Mouse (Mus musculus) cortical plate, adult 2 months (tissue): ENCODE results near the gene Gigyf1. TPM values are rescaled to one million over a fixed set of nuclear protein-coding genes. Genes with fewer than 3 reads are reported as not detected.

ENCODE experiments used
- H3K27ac ChIP-seq: fragments of 200-500 bp; 2 replicates; pipeline ENCODE4 v1.5.1; 2012; ENCODE audit warnings: low read length, control low read depth, inconsistent platforms; ENCODE audit not compliant: insufficient read depth
- H3K4me1 ChIP-seq: fragments of 200-500 bp; 2 replicates; pipeline ENCODE4 v1.6.1; 2011; ENCODE audit warnings: low read length; ENCODE audit not compliant: control insufficient read depth, insufficient read depth
- H3K4me3 ChIP-seq: fragments of 200-500 bp; 2 replicates; pipeline ENCODE4 v1.5.1; 2011; ENCODE audit warnings: mild to moderate bottlenecking, low read length, control low read depth; ENCODE audit not compliant: insufficient read depth
- CTCF ChIP-seq: fragments of 200-500 bp; IDR thresholded peaks from 2 replicates; pipeline ENCODE4 v1.5.1; 2011; ENCODE audit warnings: mild to moderate bottlenecking, control low read depth, low read length; ENCODE audit not compliant: insufficient read depth; ENCODE audit errors: extremely low read depth
- POLR2A ChIP-seq: fragments of 200-500 bp; IDR thresholded peaks from 2 replicates; pipeline ENCODE4 v1.6.1; 2011; ENCODE audit warnings: mild to moderate bottlenecking, low read length, control low read depth; ENCODE audit not compliant: insufficient read depth; ENCODE audit errors: extremely low read depth
- polyA plus RNA-seq: library from polyadenylated mRNA; depleted of rRNA; stranded (reverse); fragments of >200 nt; gene quantifications from 2 replicates; pipeline ENCODE4 v1.2.3, GENCODE M21; 2012

Gene Gigyf1
- polyA plus RNA-seq, 1 experiment = 41.0 TPM

GRCm38 (mm10) chr5:137532131-137532807 lies 13.9 kb downstream of the Gigyf1 start:
- H3K4me1 ChIP-seq = peaks cover 2% of the 10 kb centered on the region; the same call in 1 of the 2 replicates
- peak overlapping the region; percentile 91 for H3K27ac ChIP-seq
- TF ChIP-seq CTCF (no peak), POLR2A (no peak)
- peak overlapping the region; percentile 93 for H3K4me3 ChIP-seq

GRCm38 (mm10) chr5:137532808-137533116 lies 14.4 kb downstream of the Gigyf1 start:
- Histone ChIP-seq H3K4me3 (peak overlapping the region; percentile 93), H3K4me1 (peaks cover 2% of the 10 kb centered on the region; the same call in 1 of the 2 replicates), H3K27ac (peak overlapping the region; percentile 98)
- TF ChIP-seq CTCF = no peak

GRCm38 (mm10) chr5:137533117-137533827 lies 14.9 kb downstream of the Gigyf1 start, which contains the start of the genes Epo and Gnb2:
TSS of gene Epo (minus strand) at chr5:137533242.
TSS of gene Gnb2 (minus strand) at chr5:137533510.
- Histone ChIP-seq H3K4me3 (peak within 1 kb of the TSS; percentile 93), H3K27ac (peak within 1 kb of the TSS; percentile 98), H3K4me1 (peaks cover 2% of the 10 kb centered on the region; the same call in 1 of the 2 replicates)
- TF ChIP-seq POLR2A (peak; percentile 81), CTCF (no peak)

GRCm38 (mm10) chr5:137534762-137535161 lies 16.4 kb downstream of the Gigyf1 start:
- H3K27ac ChIP-seq = no peak overlapping the region
- no peak for TF ChIP-seq POLR2A
- no peak for TF ChIP-seq CTCF
- peaks cover 2% of the 10 kb centered on the region; the same call in 1 of the 2 replicates for H3K4me1 ChIP-seq
- H3K4me3 ChIP-seq = no peak overlapping the region

GRCm38 (mm10) chr5:137535318-137535717 lies 17.0 kb downstream of the Gigyf1 start:
- H3K4me3 ChIP-seq = no peak overlapping the region
- no peak overlapping the region for H3K27ac ChIP-seq
- H3K4me1 ChIP-seq = no peaks in the 10 kb centered on the region; the same call in 1 of the 2 replicates
- TF ChIP-seq CTCF = no peak
- TF ChIP-seq POLR2A = no peak

GRCm38 (mm10) chr5:137537461-137537860 lies 19.1 kb downstream of the Gigyf1 start:
- Histone ChIP-seq H3K27ac (no peak overlapping the region), H3K4me1 (no peaks in the 10 kb centered on the region; the same call in 1 of the 2 replicates), H3K4me3 (no peak overlapping the region)
- TF ChIP-seq CTCF (no peak), POLR2A (no peak)

GRCm38 (mm10) chr5:137539291-137539801 lies 21.0 kb downstream of the Gigyf1 start:
- Histone ChIP-seq H3K27ac (no peak overlapping the region), H3K4me1 (no peaks in the 10 kb centered on the region; the same call in 1 of the 2 replicates), H3K4me3 (no peak overlapping the region)
- TF ChIP-seq POLR2A (no peak), CTCF (no peak)

- Histone ChIP-seq H3K4me3 (no peak overlapping the region), H3K4me1 (no peaks in the 10 kb centered on the region; the same call in 1 of the 2 replicates), H3K27ac (no peak overlapping the region)
- TF ChIP-seq CTCF = no peak
- no peak for TF ChIP-seq POLR2A
Observed at GRCm38 (mm10) chr5:137540991-137541390, 22.6 kb downstream of the Gigyf1 start.

GRCm38 (mm10) chr5:137541768-137542540 lies 23.6 kb downstream of the Gigyf1 start:
- H3K4me1 ChIP-seq = no peaks in the 10 kb centered on the region; the same call in 1 of the 2 replicates
- TF ChIP-seq POLR2A = no peak
- no peak for TF ChIP-seq CTCF
- no peak overlapping the region for H3K27ac ChIP-seq
- H3K4me3 ChIP-seq = no peak overlapping the region

- no peak overlapping the region for H3K27ac ChIP-seq
- no peaks in the 10 kb centered on the region for H3K4me1 ChIP-seq
- H3K4me3 ChIP-seq = no peak overlapping the region
- TF ChIP-seq POLR2A (no peak), CTCF (no peak)
Observed at GRCm38 (mm10) chr5:137544926-137545325, 26.6 kb downstream of the Gigyf1 start.
